Mouse (Mus musculus): ENCODE data around the gene Sipa1.

DNA sequence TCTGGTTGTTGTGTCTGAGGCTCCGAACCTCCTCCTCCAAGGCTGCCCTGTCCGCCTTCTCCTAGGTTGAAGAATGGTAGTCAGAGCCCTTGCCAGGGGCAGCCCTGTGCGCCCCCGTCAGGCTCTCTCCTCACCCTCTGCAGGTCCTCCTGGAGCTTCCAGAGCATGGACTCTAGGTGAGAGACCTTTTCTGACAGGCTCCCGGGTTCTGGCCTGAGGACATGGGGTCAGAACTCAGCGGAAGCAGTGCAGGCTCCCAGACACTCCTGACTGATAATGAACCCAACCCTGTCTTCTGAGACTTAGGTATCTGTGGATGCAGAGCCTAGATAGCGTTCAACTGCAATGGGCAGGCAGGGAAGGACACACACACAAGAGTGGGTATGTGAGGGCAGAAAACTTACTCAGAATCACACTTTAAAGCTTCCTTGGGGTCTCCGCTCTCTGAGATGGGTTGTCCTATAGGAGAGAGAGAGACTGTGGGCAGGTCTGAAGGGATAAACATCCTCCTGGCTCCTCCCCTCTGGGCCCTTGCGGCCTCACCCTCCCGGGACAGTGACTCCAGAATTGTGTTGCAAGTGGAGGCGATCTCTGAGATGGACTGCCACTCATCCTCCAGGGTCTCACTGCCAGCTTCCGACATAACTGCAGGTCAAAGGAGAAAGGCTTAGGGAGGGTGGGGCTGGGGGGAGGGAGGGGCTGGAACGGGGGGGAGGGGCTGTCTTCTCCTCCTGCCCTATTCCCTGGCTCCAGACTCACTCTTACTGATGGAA lies 11.8 kb downstream of the Sipa1 start:
- no peak for TF ChIP-seq GATA1 (IDR thresholded peaks at IDR 0.05; ENCODE audit: low read length)
- no peak for TF ChIP-seq TAL1 (IDR thresholded peaks at IDR 0.05; ENCODE audit: low read length)

Data from erythroblast, embryonic 14.5 days (primary cell).